Comparison of ENCODE assay signal across 23 mouse cellular contexts in the genomic region with DNA sequence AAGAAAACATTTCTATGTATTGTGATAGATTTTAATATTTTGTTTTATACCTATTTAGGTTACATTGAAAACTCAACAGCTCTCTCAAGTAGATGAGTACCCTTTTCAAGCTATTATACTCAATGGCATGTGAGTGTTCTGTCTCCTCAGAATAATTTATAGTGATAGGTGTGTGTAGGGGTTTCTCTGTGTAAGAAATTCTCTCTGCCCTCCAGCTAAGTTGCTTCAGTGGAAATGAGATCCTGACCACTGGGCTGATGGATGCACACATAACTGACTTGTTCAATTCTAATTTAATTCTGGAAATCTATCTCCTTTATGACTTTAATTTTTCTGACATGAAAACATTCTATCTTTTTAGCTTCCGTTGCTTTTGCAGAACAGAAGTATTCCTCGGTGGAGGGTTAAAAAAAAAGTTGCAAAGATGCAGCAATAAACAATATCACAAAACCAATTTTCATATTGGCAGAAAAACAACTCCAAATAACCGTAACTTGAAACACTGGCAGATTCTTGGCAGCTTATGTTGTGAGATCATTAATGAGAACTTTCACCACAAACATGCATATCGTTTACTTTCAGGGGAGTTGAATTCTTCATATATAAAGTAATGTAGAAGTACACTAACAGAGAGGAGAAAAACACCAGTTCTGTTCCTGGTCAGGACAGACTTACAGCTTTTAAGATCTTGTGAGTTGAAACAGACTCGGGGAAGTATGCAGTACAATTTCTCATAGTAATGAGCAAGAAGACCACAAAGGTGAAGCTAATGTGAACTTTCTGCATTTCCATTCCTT.
A peak's percentile ranks its signal among the peaks of the same experiment; 100 is the strongest.
DNase-seq lines count a peak whose midpoint lies in the region; ATAC-seq lines count a peak whose summit lies in the region.
"Had no signal": no experiment of that assay in that cellular context is flagged by ENCODE, and none has a peak within 500 bp of the region (broad histone marks: within the 10 kb centered on the region; RNA-seq: fewer than 3 reads in every experiment).

No protein-coding gene starts in this region.

- no peak overlapping the region for H3K4me3 ChIP-seq in forebrain, embryonic 10.5 days
- H3K4me3 ChIP-seq in forebrain, embryonic 15.5 days: no peak overlapping the region
- H3K4me3 ChIP-seq in midbrain, embryonic 11.5 days (ENCODE audit: low read depth, low read length): no peak overlapping the region
- H3K4me3 ChIP-seq in midbrain, embryonic 10.5 days: no peak overlapping the region
- H3K4me3 ChIP-seq: embryonic facial prominence, embryonic 15.5 days; heart, adult 2 months; heart, embryonic 15.5 days; hindbrain, embryonic 13.5 days had no signal

- H3K27ac ChIP-seq in forebrain, embryonic 10.5 days: 0 out of 2 replicates have a peak overlapping the region, but pooled peaks have one; percentile 32
- H3K27ac ChIP-seq in forebrain, embryonic 15.5 days (replicated peaks): no peak overlapping the region
- no peak overlapping the region for H3K27ac ChIP-seq in midbrain, embryonic 11.5 days (ENCODE audit: low read depth, low read length)
- H3K27ac ChIP-seq in midbrain, embryonic 10.5 days (replicated peaks): no peak overlapping the region
- H3K27ac ChIP-seq: embryonic facial prominence, embryonic 15.5 days; heart, adult 2 months; heart, embryonic 15.5 days; hindbrain, embryonic 13.5 days; hindbrain, postnatal 0 days had no signal

- H3K4me2 ChIP-seq in forebrain, embryonic 15.5 days (replicated peaks): no peak overlapping the region
- no peak overlapping the region for H3K4me2 ChIP-seq in midbrain, embryonic 11.5 days
- H3K4me2 ChIP-seq: embryonic facial prominence, embryonic 15.5 days; heart, embryonic 11.5 days; heart, embryonic 15.5 days; hindbrain, embryonic 13.5 days had no signal

- H3K27me3 ChIP-seq in forebrain, embryonic 10.5 days (ENCODE audit: poor library complexity, severe bottlenecking): no peaks in the 10 kb centered on the region
- H3K27me3 ChIP-seq in forebrain, embryonic 15.5 days: no peaks in the 10 kb centered on the region
- no peaks in the 10 kb centered on the region for H3K27me3 ChIP-seq in midbrain, embryonic 11.5 days (ENCODE audit: control insufficient read depth, insufficient read depth, low read length)
- H3K27me3 ChIP-seq in midbrain, embryonic 10.5 days (ENCODE audit: low read depth, poor library complexity, severe bottlenecking): no peaks in the 10 kb centered on the region
- H3K27me3 ChIP-seq: embryonic facial prominence, embryonic 15.5 days; heart, embryonic 15.5 days; hindbrain, embryonic 13.5 days had no signal

- peaks cover 33% of the 10 kb centered on the region for H3K4me1 ChIP-seq in forebrain, embryonic 10.5 days
- peaks cover 21% of the 10 kb centered on the region for H3K4me1 ChIP-seq in forebrain, embryonic 15.5 days
- H3K4me1 ChIP-seq in midbrain, embryonic 11.5 days (ENCODE audit: control insufficient read depth, insufficient read depth, low read length): peaks cover 4% of the 10 kb centered on the region; the same call in 1 of the 2 replicates
- peaks cover 24% of the 10 kb centered on the region for H3K4me1 ChIP-seq in midbrain, embryonic 10.5 days
- H3K4me1 ChIP-seq: heart, embryonic 15.5 days had no signal

- DNase-seq in forebrain, embryonic 10.5 days (ENCODE audit: extremely low spot score, low spot score): no peak
- peak; percentile 83 for DNase-seq in midbrain, embryonic 11.5 days (ENCODE audit: low spot score, missing footprints)
- no peak for DNase-seq in midbrain, embryonic 10.5 days (ENCODE audit: low spot score)
- DNase-seq in adipocyte (ENCODE audit: low spot score): peak; percentile 3
- DNase-seq in kidney, postnatal 10 days: no peak
- DNase-seq: adrenal gland, adult 8-10 months; cerebellum, adult 18-20 months; cerebellum, adult 9-11 months; cerebellum, postnatal 36 days; gastrocnemius, postnatal 14 days; heart, adult 2 months; heart, postnatal 14 days; kidney, adult 11 months had no signal

- H3K9me3 ChIP-seq in forebrain, embryonic 10.5 days: no peaks in the 10 kb centered on the region
- no peaks in the 10 kb centered on the region for H3K9me3 ChIP-seq in forebrain, embryonic 15.5 days
- no peaks in the 10 kb centered on the region for H3K9me3 ChIP-seq in midbrain, embryonic 11.5 days (ENCODE audit: control insufficient read depth, low read length)
- H3K9me3 ChIP-seq in midbrain, embryonic 10.5 days (replicated peaks): no peaks in the 10 kb centered on the region
- H3K9me3 ChIP-seq: embryonic facial prominence, embryonic 15.5 days; heart, embryonic 15.5 days; hindbrain, embryonic 13.5 days had no signal

- 81% methylated on average over 5 of the region's 5 CpGs for WGBS in forebrain, embryonic 10.5 days
- 37% methylated on average over 5 of the region's 5 CpGs for WGBS in forebrain, embryonic 15.5 days
- 86% methylated on average over 5 of the region's 5 CpGs for WGBS in midbrain, embryonic 11.5 days
- WGBS in midbrain, embryonic 10.5 days: 84% methylated on average over 5 of the region's 5 CpGs

- no peak for ATAC-seq in forebrain, embryonic 15.5 days (replicated peaks)
- no peak for ATAC-seq in midbrain, embryonic 11.5 days (ENCODE audit: low FRiP score)
- no peak for ATAC-seq in megakaryocyte, adult 5-6 weeks (ENCODE audit: poor library complexity, severe bottlenecking)
- ATAC-seq in megakaryocyte progenitor cell, adult 5-6 weeks (replicated peaks; ENCODE audit: poor library complexity): no peak
- ATAC-seq: activated CD4-positive, CD25-positive, alpha-beta regulatory T cell, adult 4 months; forebrain, embryonic 16.5 days; hindbrain, postnatal 0 days had no signal

- no peak overlapping the region for H3K9ac ChIP-seq in forebrain, embryonic 15.5 days (replicated peaks)
- H3K9ac ChIP-seq in midbrain, embryonic 11.5 days (ENCODE audit: low read length): no peak overlapping the region
- H3K9ac ChIP-seq: embryonic facial prominence, embryonic 15.5 days; heart, embryonic 15.5 days; hindbrain, embryonic 13.5 days had no signal

- H3K36me3 ChIP-seq in forebrain, embryonic 10.5 days (replicated peaks): no peaks in the 10 kb centered on the region
- no peaks in the 10 kb centered on the region for H3K36me3 ChIP-seq in forebrain, embryonic 15.5 days
- H3K36me3 ChIP-seq in midbrain, embryonic 11.5 days (ENCODE audit: control insufficient read depth, insufficient read depth, low read length): no peaks in the 10 kb centered on the region
- H3K36me3 ChIP-seq in midbrain, embryonic 10.5 days: no peaks in the 10 kb centered on the region
- H3K36me3 ChIP-seq: embryonic facial prominence, embryonic 15.5 days; heart, embryonic 15.5 days; hindbrain, embryonic 13.5 days had no signal

Comparison
In these comparisons a context has a peak if more than half of its experiments do, and no peak if none do; other contexts are left out.
1. DNase-seq: peak in midbrain, embryonic 11.5 days (single experiment) and adipocyte (single experiment); none in forebrain, embryonic 10.5 days (single experiment), midbrain, embryonic 10.5 days (single experiment) and kidney, postnatal 10 days (single experiment).